Mouse (Mus musculus) bone marrow macrophage, adult 2 months (primary cell): Measurements from ENCODE around the gene Napepld.

Experiments used
- CTCF ChIP-seq: IDR thresholded peaks from 2 replicates; pipeline ENCODE4 v1.5.1; 2012; ENCODE audit warnings: low read depth, mild to moderate bottlenecking, low read length, moderate library complexity
- POLR2A ChIP-seq: IDR thresholded peaks from 2 replicates; pipeline ENCODE4 v1.6.1; 2012; ENCODE audit warnings: mild to moderate bottlenecking, low read depth, low read length, borderline replicate concordance

DNA sequence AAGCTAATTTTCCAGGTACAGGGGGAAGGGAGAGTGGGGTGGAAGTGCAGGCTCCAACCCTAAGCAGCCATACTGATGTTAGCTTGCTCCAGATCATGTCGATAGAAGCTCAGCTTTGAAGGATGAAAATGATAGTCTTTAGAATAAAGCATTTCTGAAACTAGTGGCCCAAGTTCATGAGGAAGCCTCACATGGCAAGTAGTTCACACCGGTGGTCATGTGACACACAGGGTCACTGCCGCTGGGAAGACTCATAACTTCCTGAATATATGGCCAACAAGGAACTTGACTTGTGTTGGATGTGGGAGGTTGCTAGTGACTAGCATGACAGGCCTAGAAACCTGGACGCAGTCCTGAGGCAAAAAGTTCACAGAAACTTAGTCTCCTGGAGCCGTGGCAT lies 9.0 kb downstream of the Napepld start:
- no peak for TF ChIP-seq POLR2A
- no peak for TF ChIP-seq CTCF
